Mouse (Mus musculus) B cell, adult 67 days (primary cell): ENCODE results near the gene Wfs1. TPM values are rescaled to one million over a fixed set of nuclear protein-coding genes. Genes with fewer than 3 reads are reported as not detected.

Experiments
- total RNA-seq, 2 experiments: library from RNA; stranded (reverse); gene quantifications; 4 replicates each; pipeline ENCODE4 v1.2.4; 2023

Wfs1 gene
- 1 to 10 TPM; 7.1 to 7.4 TPM for total RNA-seq

GRCm38 (mm10) chr5:36988781-36989624 is at the start of gene Wfs1:
Gene Wfs1, minus strand, starts transcription at chr5:36989205.

Other genes with a start within 250 kb of the Wfs1 start
- gene Bloc1s4, start 240.6 kb downstream of the Wfs1 start, total RNA-seq, result 10 to 100 TPM; 22.8 to 29.5 TPM
- 100 to 1,000 TPM; 145 to 151 TPM for gene Mrfap1, start 192.4 kb downstream of the Wfs1 start, total RNA-seq
- 10 to 100 TPM; 56.1 to 68.6 TPM for gene Man2b2, start 158.6 kb downstream of the Wfs1 start, total RNA-seq
- gene Ppp2r2c, start 120.7 kb downstream of the Wfs1 start, total RNA-seq, result not detected
- 10 to 100 TPM in 1 of 2 experiments, 1 to 10 TPM in 1; 8.3 to 12.3 TPM for gene Gm1043, start 96.2 kb upstream of the Wfs1 start, total RNA-seq